ENCODE assay signal across 8 mouse cellular contexts in the genomic region with DNA sequence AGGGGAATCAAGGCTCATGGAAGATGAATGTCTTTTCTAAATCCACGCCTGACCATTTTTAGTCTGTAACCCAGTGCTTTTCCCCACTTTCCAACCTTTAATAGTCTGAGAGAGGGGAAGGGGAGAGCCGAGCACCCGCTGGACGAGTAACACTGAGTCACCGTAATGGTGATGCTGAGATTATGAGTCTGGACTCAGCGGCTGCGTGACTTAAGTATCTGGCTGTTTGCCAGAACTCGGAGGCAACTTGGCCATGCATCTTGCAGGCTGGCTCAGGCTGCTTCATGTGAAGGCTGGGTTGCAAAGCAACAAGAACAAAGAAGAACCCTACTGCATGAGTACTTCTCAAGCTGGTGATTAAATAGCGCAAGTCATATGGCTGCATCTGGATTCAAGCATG. TPM values are rescaled to one million over a fixed set of nuclear protein-coding genes. Genes with fewer than 3 reads are reported as not detected.
DNase-seq lines count a peak whose midpoint lies in the region; ATAC-seq lines count a peak whose summit lies in the region.
"Had no signal": no experiment of that assay in that cellular context is flagged by ENCODE, and none has a peak within 500 bp of the region (broad histone marks: within the 10 kb centered on the region; RNA-seq: fewer than 3 reads in every experiment).

No protein-coding gene starts in this region.

- H3K4me1 ChIP-seq in kidney, embryonic 15.5 days, result 0 out of 2 replicates have a peak, but pooled peaks cover 3% of the 10 kb centered on the region

- H3K36me3 ChIP-seq in kidney, embryonic 15.5 days, result no peaks in the 10 kb centered on the region

- H3K4me2 ChIP-seq in kidney, embryonic 15.5 days, result 0 out of 2 replicates have a peak overlapping the region, but pooled peaks have one; percentile 6

- H3K9ac ChIP-seq in kidney, embryonic 15.5 days, result no peak overlapping the region

- H3K4me3 ChIP-seq in kidney, embryonic 15.5 days (replicated peaks), result no peak overlapping the region
- H3K4me3 ChIP-seq: layer of hippocampus, adult 2 months had no signal

- H3K27ac ChIP-seq in kidney, embryonic 15.5 days, result 0 out of 2 replicates have a peak overlapping the region, but pooled peaks have one; percentile 2
- H3K27ac ChIP-seq: layer of hippocampus, adult 2 months had no signal

- H3K9me3 ChIP-seq in kidney, embryonic 15.5 days (replicated peaks), result no peaks in the 10 kb centered on the region

- H3K27me3 ChIP-seq in kidney, embryonic 15.5 days, result no peaks in the 10 kb centered on the region

- ATAC-seq in kidney, embryonic 15.5 days (replicated peaks; ENCODE audit: low FRiP score), result peak; percentile 66; the same call in 1 of the 2 replicates

- no peak for DNase-seq in kidney, adult 11 months
- DNase-seq in 416B (ENCODE audit: low read depth), result peak; percentile 87
- peak; percentile 65 for DNase-seq in adipocyte (ENCODE audit: low spot score)
- peak; percentile 20 for DNase-seq in gastrocnemius, postnatal 25 days
- DNase-seq in mesoderm, embryonic 11.5 days (ENCODE audit: low read depth, low spot score), result peak; percentile 28
- no peak for DNase-seq in spleen, postnatal 4 days (ENCODE audit: low spot score in 2 of 2)

- 51% methylated on average over 9 of the region's 9 CpGs for WGBS in kidney, embryonic 15.5 days

RNA-seq across cellular contexts. Expression of gene Metap2, which starts 37.1 kb away (rescaled TPM):
- 206 and 215 TPM in 2 replicates for polyA plus RNA-seq in kidney, embryonic 15.5 days (2015; fragmentation: Nextera tagmentation; extraction: Ambion mirVana)
- total RNA-seq in gastrocnemius, postnatal 25 days (2021), result 100 to 1,000 TPM; 156 to 160 TPM

Comparison
In these comparisons a context has a peak if more than half of its experiments do, and no peak if none do; other contexts are left out.
1. DNase-seq: peak in 416B (single experiment), adipocyte (single experiment), gastrocnemius, postnatal 25 days (single experiment) and mesoderm, embryonic 11.5 days (single experiment); none in kidney, adult 11 months (single experiment) and spleen, postnatal 4 days (0 of 2).